17 mouse cellular contexts compared by ENCODE assay signal in the genomic region with DNA sequence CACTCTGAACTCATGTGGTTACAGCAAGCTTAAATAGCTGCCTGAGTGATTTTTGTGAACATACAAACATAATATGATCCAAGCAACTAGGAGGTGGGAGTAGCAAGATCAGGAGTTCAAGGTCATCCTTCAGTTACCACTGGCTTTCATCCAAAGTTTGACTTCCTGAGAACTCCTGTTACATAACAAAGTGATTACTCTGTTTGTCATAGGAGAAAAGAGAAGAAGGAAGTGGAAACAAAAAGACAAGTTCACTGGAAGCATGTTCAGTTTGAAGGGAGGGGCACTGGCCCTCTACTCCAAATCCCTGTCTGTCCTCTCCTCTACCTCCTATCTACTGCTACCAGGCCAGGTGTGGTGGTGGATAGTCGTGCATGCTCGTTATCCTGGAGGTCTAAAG. TPM values are rescaled to one million over a fixed set of nuclear protein-coding genes. Genes with fewer than 3 reads are reported as not detected.
DNase-seq lines count a peak whose midpoint lies in the region; ATAC-seq and TF ChIP-seq lines count a peak whose summit lies in the region.
"Had no signal": no experiment of that assay in that cellular context is flagged by ENCODE, and none has a peak within 500 bp of the region (broad histone marks: within the 10 kb centered on the region; RNA-seq: fewer than 3 reads in every experiment).

No protein-coding gene starts in this region.

- TF ChIP-seq CTCF in spleen, adult 2 months (IDR thresholded peaks at IDR 0.05; ENCODE audit: extremely low read depth, insufficient read depth, insufficient read length, insufficient replicate concordance): no peak
- TF ChIP-seq CTCF in bone marrow macrophage, adult 2 months (IDR thresholded peaks at IDR 0.05; ENCODE audit: low read depth, low read length): no peak

- H3K4me2 ChIP-seq in hindbrain, embryonic 13.5 days: no peak overlapping the region
- H3K4me2 ChIP-seq: forebrain, embryonic 13.5 days; hindbrain, embryonic 14.5 days; intestine, embryonic 15.5 days; lung, embryonic 15.5 days; midbrain, embryonic 11.5 days had no signal

- H3K4me3 ChIP-seq in spleen, adult 2 months (ENCODE audit: extremely low read depth, insufficient read depth, insufficient read length): no peak overlapping the region
- H3K4me3 ChIP-seq in bone marrow macrophage, adult 2 months (ENCODE audit: insufficient read depth, low read length): no peak overlapping the region
- no peak overlapping the region for H3K4me3 ChIP-seq in hindbrain, embryonic 13.5 days
- H3K4me3 ChIP-seq: forebrain, embryonic 13.5 days; intestine, embryonic 15.5 days; lung, embryonic 15.5 days had no signal

- DNase-seq in kidney, adult 9 months: peak; percentile 74
- DNase-seq in kidney, postnatal 4 days: no peak
- DNase-seq in spleen, adult 2 months (ENCODE audit: low read depth in 1 of 2, low spot score in 2 of 2): no peak
- DNase-seq in spleen, adult 12 weeks (ENCODE audit: low spot score): no peak
- DNase-seq in urinary bladder, postnatal 10 days (ENCODE audit: low spot score): no peak
- DNase-seq: cerebellum, postnatal 10 days; embryo, embryonic 11 days; right cerebral cortex, postnatal 25 days; thymus, postnatal 36 days had no signal

- H3K9ac ChIP-seq in hindbrain, embryonic 13.5 days: no peak overlapping the region
- H3K9ac ChIP-seq: forebrain, embryonic 13.5 days; hindbrain, embryonic 14.5 days; intestine, embryonic 15.5 days; lung, embryonic 15.5 days had no signal

- H3K36me3 ChIP-seq in spleen, adult 2 months (ENCODE audit: control insufficient read depth, insufficient read depth, low read length): peaks cover 15% of the 10 kb centered on the region
- H3K36me3 ChIP-seq in hindbrain, embryonic 13.5 days: no peaks in the 10 kb centered on the region
- H3K36me3 ChIP-seq: intestine, embryonic 15.5 days; lung, embryonic 15.5 days had no signal

- 60% methylated on average over 2 of the region's 2 CpGs for WGBS in spleen, adult 2 months
- 83% methylated on average over 2 of the region's 2 CpGs for whole genome bisulfite sequencing in hindbrain, embryonic 13.5 days

- no peak for ATAC-seq in hindbrain, embryonic 13.5 days (ENCODE audit: low FRiP score)
- ATAC-seq: forebrain, embryonic 13.5 days; intestine, embryonic 15.5 days had no signal

- H3K27ac ChIP-seq in spleen, adult 2 months (ENCODE audit: insufficient read depth, low read length): peak overlapping the region; percentile 20; the same call in 1 of the 2 replicates
- H3K27ac ChIP-seq in bone marrow macrophage, adult 2 months (ENCODE audit: insufficient read depth, low read depth, low read length): peak overlapping the region; percentile 62
- H3K27ac ChIP-seq in hindbrain, embryonic 13.5 days: no peak overlapping the region
- H3K27ac ChIP-seq: forebrain, embryonic 13.5 days; hindbrain, embryonic 14.5 days; intestine, embryonic 15.5 days; lung, embryonic 15.5 days had no signal

- no peaks in the 10 kb centered on the region for H3K27me3 ChIP-seq in spleen, adult 2 months (ENCODE audit: control insufficient read depth, insufficient read depth, low read length)
- H3K27me3 ChIP-seq in hindbrain, embryonic 13.5 days: no peaks in the 10 kb centered on the region
- H3K27me3 ChIP-seq: forebrain, embryonic 13.5 days; intestine, embryonic 15.5 days; lung, embryonic 15.5 days had no signal

- H3K9me3 ChIP-seq in hindbrain, embryonic 13.5 days: no peaks in the 10 kb centered on the region
- H3K9me3 ChIP-seq: forebrain, embryonic 13.5 days; intestine, embryonic 15.5 days; lung, embryonic 15.5 days had no signal

- no peak for TF ChIP-seq POLR2A in spleen, adult 2 months (IDR thresholded peaks at IDR 0.05; ENCODE audit: low read depth, low read length)
- TF ChIP-seq POLR2A in bone marrow macrophage, adult 2 months (IDR thresholded peaks at IDR 0.05; ENCODE audit: borderline replicate concordance, low read depth, low read length): no peak

- peaks cover 3% of the 10 kb centered on the region; the same call in 1 of the 2 replicates for H3K4me1 ChIP-seq in spleen, adult 2 months (ENCODE audit: control insufficient read depth, insufficient read depth, insufficient read length)
- peaks cover 27% of the 10 kb centered on the region for H3K4me1 ChIP-seq in bone marrow macrophage, adult 2 months (ENCODE audit: control insufficient read depth, insufficient read depth, low read length)
- no peaks in the 10 kb centered on the region for H3K4me1 ChIP-seq in hindbrain, embryonic 13.5 days (replicated peaks)
- H3K4me1 ChIP-seq: forebrain, embryonic 13.5 days; intestine, embryonic 15.5 days had no signal

RNA-seq across cellular contexts. Expression of a gene that starts 16.6 kb away (rescaled TPM):
- polyA plus RNA-seq in spleen, adult 2 months (2012; rRNA removed): 47.5 and 71.3 TPM in 2 replicates
- 270 and 276 TPM in 2 replicates for polyA plus RNA-seq in bone marrow macrophage, adult 2 months (2012; ENCODE audit: insufficient read depth, insufficient read length, missing spikeins)
- 0.32 and 0.61 TPM in 2 replicates for polyA plus RNA-seq in hindbrain, embryonic 13.5 days (2015; fragmentation: Nextera tagmentation; extraction: Ambion mirVana)
- polyA plus RNA-seq: midbrain, embryonic 11.5 days had no signal

RNA-seq across cellular contexts. Expression of a gene that starts 32.4 kb away (rescaled TPM):
- 116 and 142 TPM in 2 replicates for polyA plus RNA-seq in spleen, adult 2 months (2012; rRNA removed)
- polyA plus RNA-seq in bone marrow macrophage, adult 2 months (2012; ENCODE audit: insufficient read depth, insufficient read length, missing spikeins): 0.84 TPM in 1 of 2 replicates, not detected in the other
- polyA plus RNA-seq in hindbrain, embryonic 13.5 days (2015; fragmentation: Nextera tagmentation; extraction: Ambion mirVana): not detected in 2 replicates
- polyA plus RNA-seq: forebrain, embryonic 13.5 days; hindbrain, embryonic 14.5 days; intestine, embryonic 15.5 days; midbrain, embryonic 11.5 days; neural tube, embryonic 14.5 days had no signal

RNA-seq across cellular contexts. Expression of a gene that starts 47.0 kb away (rescaled TPM):
- 1.5 and 2.5 TPM in 2 replicates for polyA plus RNA-seq in spleen, adult 2 months (2012; rRNA removed)
- polyA plus RNA-seq in bone marrow macrophage, adult 2 months (2012; ENCODE audit: insufficient read depth, insufficient read length, missing spikeins): 0.63 TPM in 1 of 2 replicates, not detected in the other
- 0.35 and 0.43 TPM in 2 replicates for polyA plus RNA-seq in hindbrain, embryonic 13.5 days (2015; fragmentation: Nextera tagmentation; extraction: Ambion mirVana)
- polyA plus RNA-seq: forebrain, embryonic 13.5 days; lung, embryonic 15.5 days; midbrain, embryonic 11.5 days had no signal

RNA-seq across cellular contexts. Expression of a gene that starts 58.9 kb away (rescaled TPM):
- polyA plus RNA-seq in spleen, adult 2 months (2012; rRNA removed): 7.6 and 11.4 TPM in 2 replicates
- 84.3 and 86.6 TPM in 2 replicates for polyA plus RNA-seq in bone marrow macrophage, adult 2 months (2012; ENCODE audit: insufficient read depth, insufficient read length, missing spikeins)
- 0.31 TPM in 2 replicates for polyA plus RNA-seq in hindbrain, embryonic 13.5 days (2015; fragmentation: Nextera tagmentation; extraction: Ambion mirVana)
- polyA plus RNA-seq: forebrain, embryonic 13.5 days; neural tube, embryonic 14.5 days had no signal

Comparison
In these comparisons a context has a peak if more than half of its experiments do, and no peak if none do; other contexts are left out.
1. RNA of a gene that starts 16.6 kb away (polyA plus RNA-seq): 270 to 276 TPM in bone marrow macrophage, adult 2 months and 47.5 to 71.3 TPM in spleen, adult 2 months; 0.32 to 0.61 TPM in hindbrain, embryonic 13.5 days; every median in the first group is over 10 times any median in the second.
2. RNA of a gene that starts 32.4 kb away (polyA plus RNA-seq): 116 to 142 TPM in spleen, adult 2 months; 0.84 TPM in bone marrow macrophage, adult 2 months and not detected in hindbrain, embryonic 13.5 days; every median in the first group is over 10 times any median in the second.